Mouse (Mus musculus) forebrain, embryonic 14.5 days (tissue): ENCODE data around the gene Cfap100. TPM values are rescaled to one million over a fixed set of nuclear protein-coding genes. Genes with fewer than 3 reads are reported as not detected.
A peak's percentile ranks its signal among the peaks of the same experiment; 100 is the strongest.

ENCODE experiments used
- ATAC-seq: fragments of 200-750 bp; cut with Nextera tagmentation; 2 replicates; pipeline ENCODE4 v1.8.0; 2017; ENCODE audit warnings: mild to moderate bottlenecking, moderate library complexity
- DNase-seq: peaks from one replicate; pipeline ENCODE4 v3.0.0-alpha.2; 2015; ENCODE audit warnings: low spot score
- H3K27ac ChIP-seq: fragments of 300-500 bp; sonication (generic); 2 replicates; pipeline ENCODE4 v1.5.1; 2014; ENCODE audit warnings: low read depth, mild to moderate bottlenecking, control low read depth, low read length, moderate library complexity
- H3K27me3 ChIP-seq: fragments of 300-500 bp; sonication (generic); replicated peaks from 2 replicates; pipeline ENCODE4 v1.6.1; 2014; ENCODE audit warnings: low read length, control low read depth, mixed read lengths; ENCODE audit not compliant: control insufficient read depth, insufficient read depth
- H3K36me3 ChIP-seq: fragments of 300-500 bp; sonication (generic); 2 replicates; pipeline ENCODE4 v1.6.1; 2014; ENCODE audit warnings: low read length, control low read depth; ENCODE audit not compliant: control insufficient read depth, insufficient read depth
- H3K4me1 ChIP-seq: fragments of 300-500 bp; sonication (generic); 2 replicates; pipeline ENCODE4 v1.6.1; 2014; ENCODE audit warnings: antibody characterized with exemption, low read length, control low read depth; ENCODE audit not compliant: control insufficient read depth, insufficient read depth
- H3K4me2 ChIP-seq: fragments of 300-500 bp; sonication (generic); 2 replicates; pipeline ENCODE4 v1.6.1; 2014; ENCODE audit warnings: mild to moderate bottlenecking, control low read depth, low read length
- H3K4me3 ChIP-seq: fragments of 300-500 bp; sonication (generic); 2 replicates; pipeline ENCODE4 v1.5.1; 2014; ENCODE audit warnings: low read depth, low read length, control low read depth
- H3K9ac ChIP-seq: fragments of 300-500 bp; sonication (generic); 2 replicates; pipeline ENCODE4 v1.6.1; 2014; ENCODE audit warnings: mild to moderate bottlenecking, low read length, control low read depth, moderate library complexity
- H3K9me3 ChIP-seq: fragments of 300-500 bp; sonication (generic); replicated peaks from 2 replicates; pipeline ENCODE4 v1.6.1; 2016; ENCODE audit warnings: low read length, control low read depth, mixed read lengths; ENCODE audit not compliant: control insufficient read depth
- WGBS: fragments of 180-500 bp; shearing (Covaris S2); extraction: QIAGEN DNeasy Blood & Tissue Kit; methylation state at CpG from one replicate; pipeline ENCODE4 v1.1.7; 2014; 5-methylcytosine and 5-hydroxymethylcytosine counted together
- polyA plus RNA-seq: library from polyadenylated mRNA; unstranded; fragments of >200 nt; fragmentation: Nextera tagmentation; extraction: Ambion mirVana; gene quantifications from 2 replicates; pipeline ENCODE4 v1.2.1, GENCODE M21; 2014

Cfap100 gene
- polyA plus RNA-seq, 1 experiment from 2014 or later = 3.0 TPM

DNA sequence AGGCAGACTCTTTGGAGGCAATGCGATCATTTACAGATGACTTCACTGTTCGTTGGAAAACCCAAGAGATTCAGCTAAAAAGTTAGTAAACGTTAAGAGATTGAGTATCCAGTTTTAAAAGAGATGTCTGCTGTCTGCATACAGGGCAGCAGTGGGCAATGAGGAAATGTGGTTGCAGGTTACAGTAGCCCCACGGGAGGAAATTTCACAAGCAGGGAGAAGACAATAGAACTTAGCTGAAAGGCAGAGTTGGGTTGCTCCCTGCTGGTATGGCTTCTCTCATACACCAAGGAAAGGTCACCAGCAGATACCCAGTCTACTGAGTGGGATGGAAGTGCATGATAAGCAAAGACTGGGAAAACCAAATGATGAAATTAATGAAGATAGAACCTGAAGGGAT is 38.0 kb downstream of the Cfap100 start:
- H3K9ac ChIP-seq = no peak overlapping the region
- no peak for DNase-seq
- H3K27ac ChIP-seq = no peak overlapping the region
- no peak overlapping the region for H3K4me2 ChIP-seq
- H3K9me3 ChIP-seq = no peaks in the 10 kb centered on the region
- no peak for ATAC-seq
- H3K36me3 ChIP-seq = peaks cover 69% of the 10 kb centered on the region
- H3K27me3 ChIP-seq = no peaks in the 10 kb centered on the region
- 90% methylated on average over 4 of the region's 4 CpGs for WGBS
- no peaks in the 10 kb centered on the region for H3K4me1 ChIP-seq
- no peak overlapping the region for H3K4me3 ChIP-seq

DNA sequence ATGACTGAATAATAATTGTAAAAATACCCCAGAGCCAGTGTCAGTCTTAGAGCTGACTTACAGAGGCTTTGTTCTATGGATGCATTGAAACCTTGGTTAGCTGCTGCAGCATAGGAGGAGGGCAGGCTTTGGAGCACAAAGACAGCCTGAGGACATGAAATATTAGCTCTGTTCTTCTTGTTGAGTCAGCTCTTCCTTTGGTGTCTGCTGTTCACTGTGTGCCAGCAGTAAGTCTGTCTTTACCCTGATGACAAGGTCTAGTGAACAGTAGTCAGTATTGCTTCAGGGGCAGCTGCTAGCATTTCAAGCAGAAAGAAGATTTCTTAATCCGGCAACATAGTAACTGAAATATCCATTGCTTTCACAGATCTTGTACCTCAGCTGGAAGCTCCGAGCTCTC is 47.1 kb downstream of the Cfap100 start:
- Histone ChIP-seq H3K4me1 (no peaks in the 10 kb centered on the region), H3K4me3 (no peak overlapping the region), H3K9me3 (no peaks in the 10 kb centered on the region), H3K27ac (no peak overlapping the region), H3K4me2 (no peak overlapping the region), H3K27me3 (no peaks in the 10 kb centered on the region), H3K9ac (no peak overlapping the region), H3K36me3 (peaks cover 92% of the 10 kb centered on the region)
- 93% methylated on average over 2 of the region's 2 CpGs for WGBS
- ATAC-seq (no peak), DNase-seq (no peak)

DNA sequence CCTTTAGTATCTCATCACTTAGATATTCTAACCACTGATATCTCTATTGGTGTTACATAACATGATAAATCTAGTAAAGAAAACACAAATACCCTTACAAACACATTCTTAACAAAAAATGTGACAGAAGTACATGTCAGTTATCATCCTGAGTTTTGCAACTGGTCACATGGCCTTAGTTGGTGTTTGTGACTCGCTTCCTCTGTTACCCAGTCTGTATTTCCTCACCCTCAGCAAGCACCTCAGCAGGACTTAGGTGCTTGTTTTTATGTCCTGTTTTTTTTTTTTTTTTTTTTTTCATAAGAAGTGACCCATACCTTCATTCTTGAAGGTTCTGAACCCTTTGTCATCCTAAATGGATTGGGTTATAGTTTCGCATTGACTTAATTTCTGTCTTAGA is 50.9 kb downstream of the Cfap100 start:
- 0 out of 2 replicates have a peak, but pooled peaks cover 2% of the 10 kb centered on the region for H3K4me1 ChIP-seq
- no peak overlapping the region for H3K4me3 ChIP-seq
- H3K4me2 ChIP-seq = no peak overlapping the region
- no peaks in the 10 kb centered on the region for H3K27me3 ChIP-seq
- ATAC-seq (no peak), DNase-seq (no peak)
- H3K27ac ChIP-seq = no peak overlapping the region
- no peaks in the 10 kb centered on the region for H3K9me3 ChIP-seq
- 98% methylated on average over 2 of the region's 2 CpGs for WGBS
- H3K36me3 ChIP-seq = peaks cover 93% of the 10 kb centered on the region
- no peak overlapping the region for H3K9ac ChIP-seq

DNA sequence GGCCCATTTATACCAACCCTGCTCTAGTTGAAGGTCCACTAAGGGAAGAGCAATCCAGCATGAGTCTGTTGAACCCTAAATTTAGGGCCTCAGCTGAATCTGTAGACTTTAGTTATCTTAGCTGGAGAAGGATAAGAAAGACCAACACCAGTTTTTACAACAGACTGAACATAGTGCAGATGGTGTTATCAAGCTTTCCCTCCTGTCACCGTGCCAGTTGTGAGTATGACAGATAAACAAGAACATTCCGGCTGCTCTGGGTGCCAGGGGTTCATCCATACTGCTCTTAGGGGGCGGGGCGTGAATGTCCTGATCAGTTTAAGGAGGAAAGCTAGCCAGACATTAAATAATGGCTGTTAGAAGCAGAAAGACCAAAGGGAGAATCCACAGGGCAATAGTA is 54.0 kb downstream of the Cfap100 start:
- DNase-seq = peak; percentile 7
- H3K36me3 ChIP-seq = peaks cover 65% of the 10 kb centered on the region
- 93% methylated on average over 4 of the region's 4 CpGs for WGBS

DNA sequence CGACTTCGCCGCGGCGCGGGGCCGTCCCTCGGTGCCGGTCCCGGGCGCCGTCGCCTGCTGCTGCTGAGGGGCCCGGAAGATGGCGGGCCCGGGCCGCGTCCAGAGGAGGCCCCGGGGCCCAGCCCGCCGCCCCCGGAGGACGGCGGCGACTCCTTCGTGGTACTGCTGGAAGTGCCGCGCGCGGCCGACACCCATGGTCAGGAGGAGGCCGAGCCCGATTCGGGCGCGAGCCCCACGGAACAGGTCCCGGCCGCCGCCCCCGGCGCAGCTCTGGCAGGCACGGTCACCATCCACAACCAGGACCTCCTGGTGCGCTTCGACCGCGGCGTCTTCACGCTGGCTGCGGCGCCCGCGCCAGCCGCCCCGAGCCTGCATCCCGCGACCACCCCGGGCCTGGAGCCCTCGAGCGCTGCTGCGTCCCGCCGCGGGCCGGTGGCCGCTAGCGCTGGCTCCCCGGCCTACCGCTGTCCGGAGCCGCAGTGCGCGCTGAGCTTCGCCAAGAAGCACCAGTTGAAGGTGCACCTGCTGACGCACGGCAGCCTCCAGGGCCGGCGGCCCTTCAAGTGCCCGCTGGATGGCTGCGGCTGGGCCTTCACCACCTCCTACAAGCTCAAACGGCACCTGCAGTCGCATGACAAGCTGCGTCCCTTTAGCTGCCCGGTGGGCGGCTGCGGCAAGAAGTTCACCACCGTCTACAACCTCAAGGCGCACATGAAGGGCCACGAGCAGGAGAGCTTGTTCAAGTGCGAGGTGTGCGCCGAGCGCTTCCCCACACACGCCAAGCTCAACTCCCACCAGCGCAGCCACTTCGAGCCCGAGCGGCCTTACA is 58.7 kb downstream of the Cfap100 start:
- WGBS = under 1% methylated on average over 82 of the region's 98 CpGs
- Histone ChIP-seq H3K9ac (peak overlapping the region; percentile 92), H3K27ac (peak overlapping the region; percentile 78), H3K4me2 (peak overlapping the region; percentile 96), H3K4me3 (peak overlapping the region; percentile 95), H3K4me1 (peaks cover 17% of the 10 kb centered on the region), H3K27me3 (no peaks in the 10 kb centered on the region), H3K36me3 (peaks cover 22% of the 10 kb centered on the region), H3K9me3 (no peaks in the 10 kb centered on the region)
- DNase-seq = peak; percentile 46
- peak; percentile 82 for ATAC-seq

More for the DNA sequence above, 54.0 kb downstream of the Cfap100 start:
- Histone ChIP-seq H3K27me3 (no peaks in the 10 kb centered on the region), H3K4me1 (peaks cover 17% of the 10 kb centered on the region), H3K9me3 (no peaks in the 10 kb centered on the region), H3K9ac (no peak overlapping the region), H3K4me2 (no peak overlapping the region), H3K4me3 (no peak overlapping the region), H3K27ac (no peak overlapping the region)
- no peak for ATAC-seq

DNA sequence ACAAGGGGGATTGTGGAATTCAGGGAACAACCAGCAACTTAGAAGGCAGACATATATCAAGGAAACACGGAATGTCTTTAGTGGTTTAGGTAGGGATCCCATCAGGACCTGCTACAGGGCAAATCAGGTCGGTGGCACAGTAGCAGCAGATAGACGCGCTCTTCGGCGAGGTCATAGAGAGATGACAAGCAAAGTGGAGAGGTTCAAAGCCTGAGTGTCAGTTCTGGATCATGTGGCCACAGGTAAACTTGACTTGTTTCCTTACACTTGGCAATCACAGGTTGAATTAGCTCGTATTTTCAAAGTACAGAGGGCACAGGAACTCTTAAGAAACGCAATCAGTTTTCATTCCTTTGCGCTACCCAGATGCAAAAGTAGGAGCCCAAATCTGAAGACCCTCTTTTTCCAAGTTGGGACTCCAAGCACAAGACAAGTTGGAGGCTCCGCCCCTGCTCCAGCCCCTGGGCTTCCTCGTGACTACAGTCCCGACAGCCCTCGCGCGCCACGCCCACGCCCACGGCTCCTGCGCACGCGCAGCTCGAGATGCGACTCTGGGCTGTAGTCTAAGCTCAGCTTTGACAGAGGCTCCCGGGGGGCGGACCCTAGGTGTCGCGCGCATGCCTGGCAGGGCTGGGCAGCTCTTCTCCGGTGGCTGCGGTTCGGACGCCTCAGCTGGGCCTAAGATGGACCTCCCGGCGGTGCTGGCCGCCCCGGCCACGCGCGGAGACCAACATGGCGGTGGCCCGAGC is 59.4 kb downstream of the Cfap100 start, which contains the start of gene Zxdc:
Zxdc (plus strand) TSS at position 517 of the 749 bp plus-strand sequence.
- WGBS = 5% methylated on average over 41 of the region's 41 CpGs
- Histone ChIP-seq H3K9me3 (no peaks in the 10 kb centered on the region), H3K4me1 (peaks cover 17% of the 10 kb centered on the region), H3K4me3 (peak within 1 kb of the TSS; percentile 95), H3K4me2 (peak within 1 kb of the TSS; percentile 96), H3K27ac (peak within 1 kb of the TSS; percentile 78), H3K36me3 (peaks cover 15% of the 10 kb centered on the region), H3K9ac (peak within 1 kb of the TSS; percentile 92), H3K27me3 (no peaks in the 10 kb centered on the region)
- ATAC-seq = peak; percentile 98
- peak; percentile 99 for DNase-seq

DNA sequence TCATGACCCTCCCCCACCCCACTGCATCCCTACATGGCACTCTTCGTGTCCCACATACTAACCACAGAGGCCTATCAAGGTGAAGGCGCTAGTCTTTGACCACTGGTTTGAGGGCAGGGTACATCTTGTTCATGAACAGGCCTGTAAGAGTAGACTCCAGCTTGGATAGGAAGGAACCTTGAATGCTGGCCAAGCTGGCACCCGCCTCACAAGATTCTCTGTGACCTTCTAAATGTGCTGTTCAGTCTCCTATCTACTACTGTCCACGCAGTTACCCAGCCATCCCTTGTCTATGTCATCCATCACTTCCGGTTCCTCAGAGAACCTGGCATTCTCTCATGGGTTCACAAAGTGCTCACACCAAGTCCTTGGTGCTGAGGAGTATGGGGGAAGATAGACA is 65.3 kb downstream of the Cfap100 start:
- no peak for ATAC-seq
- WGBS = 86% methylated on average over 5 of the region's 5 CpGs

DNA sequence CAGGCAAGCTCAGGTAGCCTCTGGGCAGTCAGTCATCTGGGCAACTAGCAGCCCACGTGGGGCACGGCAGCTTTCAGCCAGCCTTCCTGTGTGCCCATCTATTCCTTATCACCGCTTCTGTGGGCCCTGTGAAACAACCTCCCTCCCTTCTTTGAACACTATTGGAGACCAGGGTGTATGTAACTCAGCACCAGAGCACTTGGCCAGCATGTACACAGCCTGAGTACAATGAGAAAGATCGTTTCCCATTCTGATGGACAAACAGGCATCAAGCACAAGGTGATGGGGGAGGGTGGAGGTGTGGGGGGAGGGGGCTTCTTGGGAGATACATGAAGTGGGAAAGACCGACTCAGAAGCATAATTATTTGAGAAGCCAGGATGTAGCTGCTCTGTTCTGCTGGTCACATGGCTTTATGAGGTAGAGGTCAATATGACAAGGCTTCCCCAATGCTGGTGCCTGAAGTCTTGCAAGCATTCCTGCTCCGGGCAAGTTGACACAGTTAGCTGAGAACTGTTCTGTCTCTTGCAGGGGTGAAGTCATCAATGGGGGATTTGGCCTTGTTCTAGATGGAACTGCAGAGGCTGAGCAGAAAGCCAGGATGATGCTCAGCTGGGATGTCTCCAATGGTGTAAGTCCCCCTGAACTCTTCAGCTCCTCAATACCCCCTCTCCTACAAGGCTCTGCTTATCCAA is 67.5 kb downstream of the Cfap100 start:
- Histone ChIP-seq H3K27ac (no peak overlapping the region), H3K9ac (no peak overlapping the region), H3K27me3 (no peaks in the 10 kb centered on the region), H3K4me3 (no peak overlapping the region), H3K4me1 (peaks cover 5% of the 10 kb centered on the region; the same call in 1 of the 2 replicates), H3K9me3 (no peaks in the 10 kb centered on the region), H3K4me2 (no peak overlapping the region), H3K36me3 (no peaks in the 10 kb centered on the region)
- 87% methylated on average over 6 of the region's 6 CpGs for WGBS
- ATAC-seq = no peak
- no peak for DNase-seq

More for the DNA sequence above, 65.3 kb downstream of the Cfap100 start:
- no peak overlapping the region for H3K4me2 ChIP-seq
- peaks cover 5% of the 10 kb centered on the region; the same call in 1 of the 2 replicates for H3K4me1 ChIP-seq
- no peak for DNase-seq
- no peaks in the 10 kb centered on the region for H3K36me3 ChIP-seq
- no peak overlapping the region for H3K4me3 ChIP-seq
- no peaks in the 10 kb centered on the region for H3K9me3 ChIP-seq
- no peak overlapping the region for H3K27ac ChIP-seq
- H3K27me3 ChIP-seq = no peaks in the 10 kb centered on the region
- H3K9ac ChIP-seq = no peak overlapping the region
